In the genomic region with DNA sequence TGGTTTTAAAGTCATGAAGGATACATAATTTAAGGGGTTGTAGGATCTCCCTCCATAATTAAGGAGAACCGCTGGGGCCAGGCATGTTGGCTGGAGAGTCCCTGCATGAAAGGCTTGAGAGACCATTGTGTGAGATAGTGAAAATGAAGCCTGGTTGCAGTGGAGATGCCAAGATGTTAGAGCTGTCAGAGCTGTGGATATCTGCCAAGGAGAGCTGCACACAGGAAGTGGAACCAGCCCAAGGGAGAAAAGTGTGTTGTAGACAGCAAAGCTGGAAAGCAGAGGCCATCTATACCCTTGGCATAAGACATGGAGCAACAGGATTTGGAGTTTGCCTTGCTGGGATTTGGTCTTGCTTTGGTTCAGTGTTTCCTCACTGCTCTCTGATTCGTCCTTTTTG, we compare ENCODE assay signal across 22 mouse cellular contexts. TPM values are rescaled to one million over a fixed set of nuclear protein-coding genes. Genes with fewer than 3 reads are reported as not detected.
A peak's percentile ranks its signal among the peaks of the same experiment; 100 is the strongest.
DNase-seq lines count a peak whose midpoint lies in the region; ATAC-seq and TF ChIP-seq lines count a peak whose summit lies in the region.
"Had no signal": no experiment of that assay in that cellular context is flagged by ENCODE, and none has a peak within 500 bp of the region (broad histone marks: within the 10 kb centered on the region; RNA-seq: fewer than 3 reads in every experiment).

No protein-coding gene starts in this region.

- no peak for TF ChIP-seq POLR2A in brain, embryonic 14.5 days (IDR thresholded peaks at IDR 0.05; ENCODE audit: borderline replicate concordance, extremely low read depth, insufficient read depth, insufficient read length, poor library complexity, severe bottlenecking)

- no peaks in the 10 kb centered on the region for H3K9me3 ChIP-seq in forebrain, embryonic 11.5 days (ENCODE audit: control insufficient read depth, low read length)
- 0 out of 2 replicates have a peak, but pooled peaks cover 3% of the 10 kb centered on the region for H3K9me3 ChIP-seq in forebrain, embryonic 13.5 days (replicated peaks)
- H3K9me3 ChIP-seq in lung, embryonic 16.5 days (ENCODE audit: control insufficient read depth, low read length) = no peaks in the 10 kb centered on the region
- H3K9me3 ChIP-seq: embryonic facial prominence, embryonic 13.5 days; hindbrain, embryonic 15.5 days; limb, embryonic 10.5 days; midbrain, embryonic 15.5 days; neural tube, embryonic 12.5 days had no signal

- peaks cover 3% of the 10 kb centered on the region; the same call in 1 of the 2 replicates for H3K4me1 ChIP-seq in forebrain, embryonic 11.5 days (replicated peaks; ENCODE audit: control insufficient read depth, insufficient read depth, low read length)
- H3K4me1 ChIP-seq in forebrain, embryonic 13.5 days = peaks cover 13% of the 10 kb centered on the region
- H3K4me1 ChIP-seq in lung, embryonic 16.5 days (replicated peaks; ENCODE audit: control insufficient read depth, insufficient read depth, low read length) = 0 out of 2 replicates have a peak, but pooled peaks cover under 1% of the 10 kb centered on the region
- H3K4me1 ChIP-seq: embryonic facial prominence, embryonic 13.5 days; hindbrain, embryonic 15.5 days; limb, embryonic 10.5 days; midbrain, embryonic 15.5 days; neural tube, embryonic 12.5 days had no signal

- 44% methylated on average over 2 of the region's 2 CpGs for WGBS in forebrain, embryonic 11.5 days
- 37% methylated on average over 2 of the region's 2 CpGs for WGBS in forebrain, embryonic 13.5 days
- WGBS in lung, embryonic 16.5 days = 49% methylated on average over 2 of the region's 2 CpGs

- no peak overlapping the region for H3K9ac ChIP-seq in forebrain, embryonic 11.5 days (ENCODE audit: low read length)
- no peak overlapping the region for H3K9ac ChIP-seq in forebrain, embryonic 13.5 days
- H3K9ac ChIP-seq in lung, embryonic 16.5 days (ENCODE audit: low read length) = no peak overlapping the region
- H3K9ac ChIP-seq: embryonic facial prominence, embryonic 13.5 days; hindbrain, embryonic 15.5 days; liver, postnatal 0 days; midbrain, embryonic 15.5 days; neural tube, embryonic 12.5 days had no signal

- 0 out of 2 replicates have a peak, but pooled peaks have one; percentile 28 for ATAC-seq in forebrain, embryonic 11.5 days (replicated peaks; ENCODE audit: low FRiP score)
- ATAC-seq in forebrain, embryonic 13.5 days = no peak
- ATAC-seq in lung, embryonic 16.5 days (ENCODE audit: low read depth) = peak; percentile 67
- no peak for ATAC-seq in megakaryocyte, adult 5-6 weeks (ENCODE audit: poor library complexity, severe bottlenecking)
- ATAC-seq: intestine, embryonic 16.5 days; liver, postnatal 0 days; midbrain, embryonic 15.5 days had no signal

- no peak overlapping the region for H3K4me3 ChIP-seq in forebrain, embryonic 11.5 days (ENCODE audit: low read depth, low read length)
- H3K4me3 ChIP-seq in forebrain, embryonic 13.5 days = no peak overlapping the region
- no peak overlapping the region for H3K4me3 ChIP-seq in lung, embryonic 16.5 days (ENCODE audit: low read length)
- H3K4me3 ChIP-seq: embryonic facial prominence, embryonic 13.5 days; hindbrain, embryonic 15.5 days; limb, embryonic 10.5 days; midbrain, embryonic 15.5 days; neural tube, embryonic 12.5 days had no signal

- no peak for TF ChIP-seq CTCF in brain, embryonic 14.5 days (IDR thresholded peaks at IDR 0.05; ENCODE audit: borderline replicate concordance, extremely low read depth, insufficient read depth, insufficient read length)

- no peak for DNase-seq in forebrain, embryonic 11.5 days (ENCODE audit: low spot score)
- no peak for DNase-seq in lung, postnatal 25 days (ENCODE audit: low spot score)
- peak; percentile 69 for DNase-seq in 3T3-L1 (ENCODE audit: low read depth, low spot score)
- peak; percentile 66 for DNase-seq in brain, embryonic 14.5 days (ENCODE audit: low read depth)
- no peak for DNase-seq in left cerebral cortex, adult 18-20 months (ENCODE audit: low spot score in 2 of 2)
- DNase-seq: adrenal gland, postnatal 10 days; cerebellum, adult 11 months; cerebellum, postnatal 10 days; gastrocnemius, postnatal 36 days; kidney, postnatal 36 days; liver, postnatal 0 days; right cerebral cortex, adult 18-20 months had no signal

- H3K4me2 ChIP-seq in forebrain, embryonic 11.5 days (ENCODE audit: low read depth, low read length, severe bottlenecking) = no peak overlapping the region
- no peak overlapping the region for H3K4me2 ChIP-seq in forebrain, embryonic 13.5 days
- no peak overlapping the region for H3K4me2 ChIP-seq in lung, embryonic 16.5 days (ENCODE audit: low read depth, low read length)
- H3K4me2 ChIP-seq: embryonic facial prominence, embryonic 13.5 days; hindbrain, embryonic 15.5 days; midbrain, embryonic 15.5 days; neural tube, embryonic 12.5 days had no signal

- H3K36me3 ChIP-seq in forebrain, embryonic 11.5 days (ENCODE audit: control insufficient read depth, insufficient read depth, low read length) = no peaks in the 10 kb centered on the region
- H3K36me3 ChIP-seq in forebrain, embryonic 13.5 days (ENCODE audit: poor library complexity, severe bottlenecking) = no peaks in the 10 kb centered on the region
- H3K36me3 ChIP-seq in lung, embryonic 16.5 days (ENCODE audit: control insufficient read depth, insufficient read depth, low read length) = no peaks in the 10 kb centered on the region
- H3K36me3 ChIP-seq: embryonic facial prominence, embryonic 13.5 days; hindbrain, embryonic 15.5 days; limb, embryonic 10.5 days; midbrain, embryonic 15.5 days; neural tube, embryonic 12.5 days had no signal

- H3K27ac ChIP-seq in forebrain, embryonic 11.5 days (ENCODE audit: low read depth, low read length) = peak overlapping the region; percentile 15; the same call in 1 of the 2 replicates
- H3K27ac ChIP-seq in forebrain, embryonic 13.5 days = no peak overlapping the region
- H3K27ac ChIP-seq in lung, embryonic 16.5 days (ENCODE audit: low read length) = peak overlapping the region; percentile 2; the same call in 1 of the 2 replicates
- H3K27ac ChIP-seq: embryonic facial prominence, embryonic 13.5 days; hindbrain, embryonic 15.5 days; limb, embryonic 10.5 days; midbrain, embryonic 15.5 days; neural tube, embryonic 12.5 days had no signal

- H3K27me3 ChIP-seq in forebrain, embryonic 11.5 days (ENCODE audit: control insufficient read depth, insufficient read depth, low read length) = no peaks in the 10 kb centered on the region
- H3K27me3 ChIP-seq in forebrain, embryonic 13.5 days = no peaks in the 10 kb centered on the region
- H3K27me3 ChIP-seq in lung, embryonic 16.5 days (ENCODE audit: control insufficient read depth, insufficient read depth, low read depth, low read length) = no peaks in the 10 kb centered on the region
- H3K27me3 ChIP-seq: CH12.LX; embryonic facial prominence, embryonic 13.5 days; hindbrain, embryonic 15.5 days; midbrain, embryonic 15.5 days; neural tube, embryonic 12.5 days had no signal

RNA-seq across cellular contexts. Expression of a gene that starts 15.7 kb away (rescaled TPM):
- polyA plus RNA-seq in forebrain, embryonic 11.5 days (2014; fragmentation: Nextera tagmentation; extraction: Ambion mirVana) = 40.1 and 40.6 TPM in 2 replicates
- polyA plus RNA-seq in forebrain, embryonic 13.5 days (2015; fragmentation: Nextera tagmentation; extraction: Ambion mirVana) = 36.0 and 36.8 TPM in 2 replicates
- 27.8 and 28.3 TPM in 2 replicates for polyA plus RNA-seq in lung, embryonic 16.5 days (2015; fragmentation: Nextera tagmentation; extraction: Ambion mirVana)
- 30.6 and 33.3 TPM in 2 replicates for polyA plus RNA-seq in brain, embryonic 14.5 days (2012; rRNA removed)
- total RNA-seq in megakaryocyte, adult 5-6 weeks (2015) = 36.8 and 40.0 TPM in 2 replicates
- 36.1 and 37.0 TPM in 2 replicates for total RNA-seq in megakaryocyte, adult 5-6 weeks (2017)
- total RNA-seq in left cerebral cortex, adult 18-20 months (2021) = 10 to 100 TPM; 67.3 to 71.7 TPM

RNA-seq across cellular contexts. Expression of a gene that starts 18.5 kb away (rescaled TPM):
- polyA plus RNA-seq in forebrain, embryonic 11.5 days (2014; fragmentation: Nextera tagmentation; extraction: Ambion mirVana) = 56.7 and 64.6 TPM in 2 replicates
- 24.4 and 27.7 TPM in 2 replicates for polyA plus RNA-seq in forebrain, embryonic 13.5 days (2015; fragmentation: Nextera tagmentation; extraction: Ambion mirVana)
- polyA plus RNA-seq in lung, embryonic 16.5 days (2015; fragmentation: Nextera tagmentation; extraction: Ambion mirVana) = 172 and 184 TPM in 2 replicates
- polyA plus RNA-seq in brain, embryonic 14.5 days (2012; rRNA removed) = 25.2 and 37.5 TPM in 2 replicates
- 0.20 and 0.91 TPM in 2 replicates for total RNA-seq in megakaryocyte, adult 5-6 weeks (2015)
- 0.73 and 1.2 TPM in 2 replicates for total RNA-seq in megakaryocyte, adult 5-6 weeks (2017)
- total RNA-seq in left cerebral cortex, adult 18-20 months (2021) = 10 to 100 TPM; 26.8 to 31.4 TPM

Comparison
In these comparisons a context has a peak if more than half of its experiments do, and no peak if none do; other contexts are left out.
1. ATAC-seq: peak in forebrain, embryonic 11.5 days (single experiment) and lung, embryonic 16.5 days (single experiment); none in forebrain, embryonic 13.5 days (single experiment) and megakaryocyte, adult 5-6 weeks (single experiment).
2. DNase-seq: peak in 3T3-L1 (single experiment) and brain, embryonic 14.5 days (single experiment); none in forebrain, embryonic 11.5 days (single experiment), lung, postnatal 25 days (single experiment) and left cerebral cortex, adult 18-20 months (0 of 2).